Mouse (Mus musculus) midbrain, embryonic 16.5 days (tissue): ENCODE measurements around the gene Gm28053. TPM values are rescaled to one million over a fixed set of nuclear protein-coding genes. Genes with fewer than 3 reads are reported as not detected.
"Not testable (repeated sequence)": the region's sequence is repeated elsewhere in the genome, so short reads cannot be mapped to it uniquely, and the experiment has no call there.

Source experiments
- ATAC-seq: fragments of 200-750 bp; cut with Nextera tagmentation; 2 replicates; pipeline ENCODE4 v1.8.0; 2017; ENCODE audit warnings: moderate TSS enrichment
- H3K27ac ChIP-seq: fragments of 300-500 bp; sonication (generic); 2 replicates; pipeline ENCODE4 v1.5.1; 2014; ENCODE audit warnings: mild to moderate bottlenecking, low read length, mixed read lengths
- H3K27me3 ChIP-seq: fragments of 300-500 bp; sonication (generic); 2 replicates; pipeline ENCODE4 v1.6.1; 2014; ENCODE audit warnings: low read depth, low read length, mixed read lengths; ENCODE audit not compliant: control insufficient read depth, insufficient read depth
- H3K36me3 ChIP-seq: fragments of 300-500 bp; sonication (generic); 2 replicates; pipeline ENCODE4 v1.6.1; 2014; ENCODE audit warnings: mild to moderate bottlenecking, low read length, moderate library complexity, mixed read lengths; ENCODE audit not compliant: control insufficient read depth, insufficient read depth
- H3K4me1 ChIP-seq: fragments of 300-500 bp; sonication (generic); 2 replicates; pipeline ENCODE4 v1.6.1; 2014; ENCODE audit warnings: mild to moderate bottlenecking, low read length, mixed read lengths; ENCODE audit not compliant: control insufficient read depth, insufficient read depth
- H3K4me2 ChIP-seq: fragments of 300-500 bp; sonication (generic); 2 replicates; pipeline ENCODE4 v1.6.1; 2014; ENCODE audit warnings: mild to moderate bottlenecking, low read length, mixed read lengths
- H3K4me3 ChIP-seq: fragments of 300-500 bp; sonication (generic); 2 replicates; pipeline ENCODE4 v1.5.1; 2014; ENCODE audit warnings: low read depth, mild to moderate bottlenecking, low read length, moderate library complexity, mixed read lengths
- H3K9ac ChIP-seq: fragments of 300-500 bp; sonication (generic); 2 replicates; pipeline ENCODE4 v1.6.1; 2014; ENCODE audit warnings: low read depth, low read length, mixed read lengths
- H3K9me3 ChIP-seq: fragments of 300-500 bp; sonication (generic); replicated peaks from 2 replicates; pipeline ENCODE4 v1.6.1; 2014; ENCODE audit warnings: mild to moderate bottlenecking, low read length, mixed read lengths; ENCODE audit not compliant: control insufficient read depth, poor library complexity, severe bottlenecking
- WGBS: fragments of 180-500 bp; shearing (Covaris S2); extraction: QIAGEN DNeasy Blood & Tissue Kit; methylation state at CpG from one replicate; pipeline ENCODE4 v1.1.7; 2014; 5-methylcytosine and 5-hydroxymethylcytosine counted together
- polyA plus RNA-seq: library from polyadenylated mRNA; unstranded; fragments of >200 nt; fragmentation: Nextera tagmentation; extraction: Ambion mirVana; gene quantifications from 2 replicates; pipeline ENCODE4 v1.2.1, GENCODE M21; 2015

The Gm28053 gene
- polyA plus RNA-seq, 1 experiment from 2014 or later, result 0.62 TPM

DNA sequence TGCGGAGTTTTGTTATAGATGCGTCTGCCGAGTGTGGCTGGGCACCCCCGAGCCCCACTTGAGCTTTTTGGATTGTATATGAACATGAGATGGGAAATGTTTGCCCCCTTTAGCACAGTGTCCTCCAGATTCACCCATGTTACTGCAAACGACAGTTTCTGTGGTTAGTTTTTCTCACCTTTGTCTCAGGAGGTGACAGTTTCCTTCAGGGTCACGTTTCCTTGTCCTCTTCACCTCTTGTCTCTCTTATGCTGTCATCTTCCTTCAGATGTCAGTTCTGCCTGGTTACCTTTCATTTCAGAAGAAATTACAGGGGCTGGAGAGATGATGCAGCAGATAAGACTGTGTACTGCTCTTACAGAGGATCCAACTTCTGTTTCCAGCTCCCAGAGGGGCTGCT, 38.7 kb upstream of the Gm28053 start:
- ATAC-seq, result no peak

DNA sequence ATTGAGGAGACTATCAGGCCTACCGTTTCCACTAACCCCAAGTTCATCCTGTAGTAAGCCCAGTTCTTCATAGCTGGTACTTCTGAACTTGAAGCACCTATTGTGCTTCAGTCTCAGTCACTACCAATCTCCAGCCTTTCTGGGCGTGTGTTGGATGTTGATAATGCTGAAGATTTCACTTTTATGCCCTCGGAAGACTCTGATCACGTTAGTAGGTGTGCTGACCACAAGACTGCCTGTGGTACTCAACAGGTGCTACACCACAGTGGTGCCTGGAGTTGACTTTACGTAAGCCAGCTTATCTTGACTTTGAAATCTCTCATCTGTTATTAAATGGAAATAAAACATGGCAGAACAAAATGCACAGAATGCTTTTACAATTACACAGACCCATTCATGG, 38.0 kb upstream of the Gm28053 start:
- no peaks in the 10 kb centered on the region for H3K36me3 ChIP-seq
- H3K4me3 ChIP-seq, result no peak overlapping the region
- no peak overlapping the region for H3K9ac ChIP-seq
- no peaks in the 10 kb centered on the region for H3K9me3 ChIP-seq
- no peak overlapping the region for H3K27ac ChIP-seq
- H3K27me3 ChIP-seq, result no peaks in the 10 kb centered on the region
- peaks cover 5% of the 10 kb centered on the region for H3K4me1 ChIP-seq
- no peak overlapping the region for H3K4me2 ChIP-seq
- ATAC-seq, result no peak
- WGBS, result 83% methylated on average over 5 of the region's 5 CpGs

More for the DNA sequence above, 38.7 kb upstream of the Gm28053 start:
- Histone ChIP-seq H3K9ac (no peak overlapping the region), H3K4me1 (peaks cover 5% of the 10 kb centered on the region), H3K36me3 (no peaks in the 10 kb centered on the region), H3K27ac (no peak overlapping the region), H3K4me3 (no peak overlapping the region), H3K4me2 (no peak overlapping the region), H3K27me3 (no peaks in the 10 kb centered on the region), H3K9me3 (no peaks in the 10 kb centered on the region)
- WGBS, result 88% methylated on average over 6 of the region's 6 CpGs

DNA sequence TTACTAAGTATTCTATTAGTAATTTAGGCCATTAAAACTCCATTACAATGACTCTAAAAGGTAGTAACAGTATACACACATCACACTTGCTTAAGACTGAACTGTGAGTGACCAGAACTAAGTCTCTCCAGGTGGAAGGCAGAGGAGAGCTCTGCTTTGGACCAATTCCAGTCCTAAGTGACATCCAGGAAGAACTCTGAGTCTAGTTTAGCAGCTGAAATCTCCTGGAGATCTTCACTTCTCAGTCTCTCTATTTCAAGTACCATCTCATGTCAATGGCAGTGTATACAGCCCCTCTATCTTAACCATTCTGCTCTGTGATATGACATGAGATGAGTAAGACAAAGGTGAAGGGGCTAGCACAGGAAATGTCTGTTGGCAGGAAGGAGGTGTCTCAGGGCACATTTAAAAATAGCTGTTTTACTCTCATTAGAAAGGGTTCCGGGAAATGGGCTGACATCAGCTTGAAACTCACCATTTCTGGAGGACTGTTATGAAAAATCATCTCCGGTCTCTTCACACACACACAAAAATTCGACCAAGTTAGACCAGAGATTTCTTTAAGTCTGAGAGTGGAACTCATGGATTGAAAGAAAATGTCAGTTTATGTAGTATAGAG, 36.8 kb upstream of the Gm28053 start:
- 80% methylated on average over 3 of the region's 3 CpGs for WGBS
- Histone ChIP-seq H3K4me2 (no peak overlapping the region), H3K9ac (no peak overlapping the region), H3K27me3 (no peaks in the 10 kb centered on the region), H3K9me3 (no peaks in the 10 kb centered on the region), H3K4me1 (no peaks in the 10 kb centered on the region), H3K36me3 (no peaks in the 10 kb centered on the region), H3K27ac (no peak overlapping the region), H3K4me3 (no peak overlapping the region)
- ATAC-seq, result no peak

DNA sequence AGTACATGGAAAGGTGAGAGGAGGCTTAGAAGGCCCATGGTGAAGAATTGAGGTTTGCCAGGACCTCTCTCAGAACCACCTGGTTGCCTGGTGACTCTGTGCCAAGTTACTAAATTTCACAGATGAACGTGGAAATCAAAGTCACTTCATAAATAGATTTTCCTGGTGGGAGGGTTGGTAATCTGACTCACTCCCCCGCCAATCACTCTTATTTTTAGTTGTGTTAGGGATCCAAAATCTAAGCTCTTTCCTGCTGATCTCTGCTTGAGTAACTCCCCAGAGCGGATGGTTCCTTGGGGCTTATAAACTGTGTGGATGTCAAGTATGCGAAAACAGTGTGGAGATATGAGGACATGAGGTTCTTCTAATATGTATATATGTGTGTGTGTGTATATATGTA, 36.1 kb upstream of the Gm28053 start:
- no peaks in the 10 kb centered on the region for H3K9me3 ChIP-seq
- no peak for ATAC-seq
- no peaks in the 10 kb centered on the region for H3K36me3 ChIP-seq

DNA sequence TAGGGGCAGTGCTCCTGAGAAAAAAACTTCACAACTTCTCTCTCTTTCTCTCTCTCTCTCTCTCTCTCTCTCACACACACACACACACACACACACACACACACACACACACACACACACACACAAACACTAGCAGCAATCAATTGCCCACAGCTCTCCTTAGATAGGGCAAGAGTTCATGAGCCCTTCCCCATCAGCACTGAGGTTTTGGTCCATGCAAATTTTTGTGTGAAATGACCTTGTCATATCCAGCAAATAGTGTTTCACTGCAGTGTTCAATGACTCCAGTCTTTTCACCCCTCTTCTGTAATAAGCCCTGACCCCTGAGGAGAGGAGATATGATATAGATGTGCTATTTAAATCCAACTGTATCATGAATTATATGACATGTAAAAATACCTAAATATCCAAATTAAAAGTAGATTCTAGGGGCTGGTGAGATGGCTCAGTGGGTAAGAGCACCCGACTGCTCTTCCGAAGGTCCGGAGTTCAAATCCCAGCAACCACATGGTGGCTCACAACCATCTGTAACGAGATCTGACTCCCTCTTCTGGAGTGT, 35.1 kb upstream of the Gm28053 start:
- not testable (repeated sequence) for H3K27me3 ChIP-seq, H3K27ac ChIP-seq, H3K4me3 ChIP-seq, H3K9ac ChIP-seq, H3K36me3 ChIP-seq, H3K9me3 ChIP-seq, H3K4me2 ChIP-seq, H3K4me1 ChIP-seq, ATAC-seq
- 95% methylated on average over 3 of the region's 4 CpGs for WGBS

More for the DNA sequence above, 36.1 kb upstream of the Gm28053 start:
- no peak overlapping the region for H3K4me3 ChIP-seq
- H3K4me1 ChIP-seq, result no peaks in the 10 kb centered on the region
- no peaks in the 10 kb centered on the region for H3K27me3 ChIP-seq
- H3K27ac ChIP-seq, result no peak overlapping the region
- WGBS, result 72% methylated on average over 4 of the region's 4 CpGs
- no peak overlapping the region for H3K9ac ChIP-seq
- H3K4me2 ChIP-seq, result no peak overlapping the region

DNA sequence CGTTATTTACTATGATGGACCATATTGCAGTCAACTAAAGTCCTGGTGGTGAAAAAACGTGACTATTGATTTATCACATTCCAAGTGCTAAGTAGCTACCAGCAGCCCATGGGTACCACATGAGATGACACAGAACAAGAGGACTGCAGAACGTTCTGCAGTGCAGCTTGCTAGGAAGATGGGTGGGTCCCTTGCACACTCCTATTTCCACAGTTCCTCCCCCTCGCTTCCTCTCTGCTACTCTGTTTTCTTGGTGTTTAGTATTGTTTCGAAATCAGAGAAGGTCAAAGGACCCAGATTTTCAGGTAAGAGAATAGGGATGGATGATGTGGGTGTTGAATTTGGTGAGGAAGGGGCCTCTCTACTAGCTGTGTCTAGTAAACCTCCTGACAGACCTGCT, 34.1 kb upstream of the Gm28053 start, which contains the start of gene Gimap4:
Gene Gimap4 (plus strand): TSS at position 231 of the 400 bp plus-strand sequence.
- Histone ChIP-seq H3K4me2 (no peak within 1 kb of the TSS), H3K36me3 (no peaks in the 10 kb centered on the region), H3K9ac (no peak within 1 kb of the TSS), H3K4me3 (no peak within 1 kb of the TSS), H3K27me3 (no peaks in the 10 kb centered on the region), H3K27ac (no peak within 1 kb of the TSS), H3K4me1 (no peaks in the 10 kb centered on the region), H3K9me3 (no peaks in the 10 kb centered on the region)
- WGBS, result 75% methylated on average over 5 of the region's 5 CpGs
- ATAC-seq, result no peak

DNA sequence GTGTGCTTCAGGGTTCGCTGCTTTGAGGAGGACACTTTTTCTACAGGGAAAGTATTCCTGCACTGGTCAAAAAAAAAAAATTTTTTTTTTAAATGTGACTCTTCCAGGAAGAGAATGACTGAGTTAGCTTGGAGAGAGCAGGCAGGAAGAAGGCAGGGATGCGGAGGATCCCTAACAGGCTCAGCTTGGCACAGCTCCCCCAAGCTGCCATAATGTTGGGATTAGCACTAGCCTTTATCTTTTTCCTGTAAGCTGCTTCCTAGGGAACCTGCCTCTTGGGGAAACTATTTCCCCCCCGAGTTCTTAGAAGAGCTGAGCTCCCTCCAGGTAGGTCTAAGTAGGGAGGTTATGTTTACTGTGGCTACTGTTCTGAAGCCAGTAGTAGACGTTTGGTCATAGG, 33.6 kb upstream of the Gm28053 start:
- WGBS, result 50% methylated on average over 4 of the region's 4 CpGs
- no peak for ATAC-seq
- H3K27me3 ChIP-seq, result no peaks in the 10 kb centered on the region
- H3K9ac ChIP-seq, result no peak overlapping the region
- no peak overlapping the region for H3K4me3 ChIP-seq
- no peaks in the 10 kb centered on the region for H3K4me1 ChIP-seq
- no peaks in the 10 kb centered on the region for H3K36me3 ChIP-seq
- no peak overlapping the region for H3K27ac ChIP-seq
- no peaks in the 10 kb centered on the region for H3K9me3 ChIP-seq
- H3K4me2 ChIP-seq, result no peak overlapping the region

DNA sequence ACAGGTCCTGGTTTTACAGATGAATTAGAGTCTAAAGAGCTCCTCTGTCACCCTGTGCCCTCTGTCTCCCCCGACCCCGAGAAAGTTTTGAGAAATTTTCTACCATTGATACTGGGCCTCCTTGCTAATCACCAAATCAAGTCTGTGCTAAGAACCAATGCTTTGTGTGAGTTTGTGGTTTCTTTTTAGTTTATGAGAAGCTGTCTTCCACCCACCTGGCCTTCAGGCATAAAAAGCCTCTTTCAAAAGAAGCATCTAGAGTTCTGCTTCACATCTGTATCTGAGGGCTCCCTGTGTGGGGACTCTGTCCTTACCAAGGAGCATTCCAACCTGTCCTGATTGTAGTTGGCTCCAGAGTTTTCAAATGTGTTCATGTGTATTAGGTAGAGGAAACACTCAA, 33.2 kb upstream of the Gm28053 start:
- ATAC-seq, result no peak
- H3K9ac ChIP-seq, result no peak overlapping the region
- WGBS, result 71% methylated on average over 2 of the region's 2 CpGs

DNA sequence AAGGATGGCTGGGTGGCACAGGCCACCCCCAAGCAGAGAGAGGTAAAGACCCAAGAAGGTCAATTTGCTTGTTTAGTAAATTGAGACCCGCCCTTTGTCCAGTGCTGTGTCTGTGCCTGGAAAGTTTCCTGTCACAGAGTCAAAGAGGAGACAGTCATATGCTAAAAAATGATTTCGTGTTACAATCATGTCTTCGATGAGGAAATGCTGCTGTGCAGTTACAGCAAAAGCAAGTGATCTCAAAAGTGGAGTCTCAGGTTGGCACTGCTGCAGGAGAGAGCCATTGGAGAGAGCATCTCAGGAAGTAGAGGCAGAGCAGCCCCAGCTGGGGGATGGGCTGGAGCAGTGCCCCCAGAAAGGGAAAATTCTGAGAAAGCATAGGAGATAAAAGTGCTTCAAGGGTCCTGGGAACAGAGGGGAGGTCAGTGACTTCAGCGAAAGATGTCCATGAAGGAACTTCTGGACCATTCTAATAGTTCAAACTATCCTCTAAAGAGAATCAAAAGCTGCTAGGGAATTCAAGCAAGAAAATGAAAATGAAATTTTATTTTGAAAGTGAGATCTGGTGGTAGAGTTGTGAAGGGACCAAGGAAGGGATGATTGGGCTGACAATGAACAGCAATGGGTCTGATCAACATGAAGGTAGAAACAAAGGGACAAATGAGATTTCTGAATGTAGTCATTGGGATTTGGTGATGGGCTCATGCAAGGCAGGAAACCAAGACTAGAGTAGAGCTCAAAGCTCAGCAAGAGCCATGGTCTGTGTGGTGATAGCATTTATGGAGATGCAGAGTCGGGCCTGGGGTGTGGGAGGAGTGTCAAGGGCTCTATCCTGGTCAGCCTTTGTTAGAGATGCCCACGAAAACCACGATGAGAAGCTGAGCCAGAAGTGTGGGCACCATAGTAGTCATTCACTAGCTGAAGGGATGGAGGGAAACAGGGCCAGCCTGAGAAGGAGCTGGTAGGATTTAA, 32.4 kb upstream of the Gm28053 start:
- no peak overlapping the region for H3K4me3 ChIP-seq
- 81% methylated on average over 7 of the region's 7 CpGs for WGBS
- no peaks in the 10 kb centered on the region for H3K4me1 ChIP-seq
- no peak overlapping the region for H3K4me2 ChIP-seq
- ATAC-seq, result no peak
- no peaks in the 10 kb centered on the region for H3K27me3 ChIP-seq
- no peaks in the 10 kb centered on the region for H3K9me3 ChIP-seq
- no peak overlapping the region for H3K9ac ChIP-seq
- H3K27ac ChIP-seq, result no peak overlapping the region
- H3K36me3 ChIP-seq, result no peaks in the 10 kb centered on the region

More for the DNA sequence above, 33.2 kb upstream of the Gm28053 start:
- H3K36me3 ChIP-seq, result no peaks in the 10 kb centered on the region
- no peak overlapping the region for H3K4me2 ChIP-seq
- no peak overlapping the region for H3K4me3 ChIP-seq
- no peaks in the 10 kb centered on the region for H3K9me3 ChIP-seq
- H3K27ac ChIP-seq, result no peak overlapping the region
- no peaks in the 10 kb centered on the region for H3K27me3 ChIP-seq
- H3K4me1 ChIP-seq, result no peaks in the 10 kb centered on the region
